Comparison of ENCODE assay signal across 9 mouse cellular contexts in the genomic region with DNA sequence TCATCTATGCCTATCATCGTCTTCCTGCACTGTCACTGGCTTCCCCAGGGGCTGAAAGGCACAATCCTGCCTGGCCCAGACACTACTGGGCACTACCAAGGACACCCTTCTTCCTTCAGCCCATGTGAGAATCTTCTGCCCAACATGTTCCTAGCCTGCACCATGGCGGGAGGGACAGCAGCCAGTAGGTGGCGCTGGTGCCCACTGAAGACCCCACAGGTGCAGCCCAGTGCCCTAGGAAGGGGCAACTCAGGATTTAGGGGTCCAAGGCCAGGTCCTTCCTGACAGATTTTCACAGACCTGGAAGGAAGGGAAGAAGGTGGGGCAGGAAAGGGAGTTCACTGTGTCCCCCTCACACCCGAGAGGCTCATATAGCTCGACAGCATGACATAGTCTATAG. TPM values are rescaled to one million over a fixed set of nuclear protein-coding genes. Genes with fewer than 3 reads are reported as not detected.
DNase-seq lines count a peak whose midpoint lies in the region; ATAC-seq and TF ChIP-seq lines count a peak whose summit lies in the region.
"Had no signal": no experiment of that assay in that cellular context is flagged by ENCODE, and none has a peak within 500 bp of the region (broad histone marks: within the 10 kb centered on the region; RNA-seq: fewer than 3 reads in every experiment).

No protein-coding gene starts in this region.

- H3K4me2 ChIP-seq in intestine, embryonic 14.5 days (ENCODE audit: low read length) = no peak overlapping the region
- no peak overlapping the region for H3K4me2 ChIP-seq in intestine, embryonic 15.5 days (replicated peaks)
- H3K4me2 ChIP-seq: lung, embryonic 15.5 days had no signal

- H3K27me3 ChIP-seq in intestine, embryonic 14.5 days (replicated peaks; ENCODE audit: control insufficient read depth, insufficient read depth, low read length) = no peaks in the 10 kb centered on the region
- no peaks in the 10 kb centered on the region for H3K27me3 ChIP-seq in intestine, embryonic 15.5 days (replicated peaks)
- H3K27me3 ChIP-seq in ES-Bruce4 (ENCODE audit: control insufficient read depth, insufficient read depth, low read length, poor library complexity, severe bottlenecking) = no peaks in the 10 kb centered on the region
- H3K27me3 ChIP-seq: lung, embryonic 15.5 days had no signal

- 39% methylated on average over 5 of the region's 5 CpGs for WGBS in intestine, embryonic 14.5 days
- 47% methylated on average over 5 of the region's 5 CpGs for WGBS in intestine, embryonic 15.5 days

- H3K9me3 ChIP-seq in intestine, embryonic 14.5 days (ENCODE audit: control insufficient read depth, low read length) = no peaks in the 10 kb centered on the region
- no peaks in the 10 kb centered on the region for H3K9me3 ChIP-seq in intestine, embryonic 15.5 days
- H3K9me3 ChIP-seq in ES-Bruce4 (replicated peaks; ENCODE audit: control insufficient read depth, insufficient read depth, low read length, poor library complexity, severe bottlenecking) = no peaks in the 10 kb centered on the region
- H3K9me3 ChIP-seq: lung, embryonic 15.5 days had no signal

- DNase-seq in intestine, embryonic 14.5 days (ENCODE audit: low spot score) = peak; percentile 75
- peak; percentile 50 to 63 for DNase-seq in adrenal gland, postnatal 36 days
- DNase-seq in kidney, postnatal 4 days = peak; percentile 76 to 78
- peak; percentile 71 for DNase-seq in naive thymus-derived CD4-positive, alpha-beta T cell, adult 2 months (ENCODE audit: low read depth)
- peak; percentile 92 for DNase-seq in thymus, postnatal 4 days
- no peak for DNase-seq in MN1 (ENCODE audit: low spot score)

- no peak for ATAC-seq in intestine, embryonic 14.5 days (replicated peaks; ENCODE audit: low FRiP score, low TSS enrichment, low read depth)
- no peak for ATAC-seq in intestine, embryonic 15.5 days

- peaks cover 18% of the 10 kb centered on the region; the same call in 1 of the 2 replicates for H3K4me1 ChIP-seq in intestine, embryonic 14.5 days (replicated peaks; ENCODE audit: control insufficient read depth, insufficient read depth, low read length)
- H3K4me1 ChIP-seq in intestine, embryonic 15.5 days (replicated peaks) = peaks cover 19% of the 10 kb centered on the region; the same call in 1 of the 2 replicates
- H3K4me1 ChIP-seq in ES-Bruce4 (ENCODE audit: control insufficient read depth, insufficient read depth, low read length) = no peaks in the 10 kb centered on the region

- H3K9ac ChIP-seq in intestine, embryonic 14.5 days (ENCODE audit: low read length) = no peak overlapping the region
- no peak overlapping the region for H3K9ac ChIP-seq in intestine, embryonic 15.5 days
- H3K9ac ChIP-seq in ES-Bruce4 (ENCODE audit: low read depth, poor library complexity, severe bottlenecking) = no peak overlapping the region
- H3K9ac ChIP-seq: lung, embryonic 15.5 days had no signal

- H3K27ac ChIP-seq in intestine, embryonic 14.5 days (ENCODE audit: low read depth) = no peak overlapping the region
- H3K27ac ChIP-seq in intestine, embryonic 15.5 days = no peak overlapping the region
- H3K27ac ChIP-seq in ES-Bruce4 (ENCODE audit: insufficient read depth, low read length) = no peak overlapping the region
- H3K27ac ChIP-seq: lung, embryonic 15.5 days had no signal

- H3K36me3 ChIP-seq in intestine, embryonic 14.5 days (ENCODE audit: control insufficient read depth, insufficient read depth, low read length) = no peaks in the 10 kb centered on the region
- H3K36me3 ChIP-seq in intestine, embryonic 15.5 days = no peaks in the 10 kb centered on the region
- no peaks in the 10 kb centered on the region for H3K36me3 ChIP-seq in ES-Bruce4 (ENCODE audit: control insufficient read depth, insufficient read depth, low read length, poor library complexity, severe bottlenecking)
- H3K36me3 ChIP-seq: lung, embryonic 15.5 days had no signal

- TF ChIP-seq POLR2A in ES-Bruce4 (IDR thresholded peaks at IDR 0.05; ENCODE audit: insufficient read depth, low read length) = no peak

- no peak for TF ChIP-seq EP300 in ES-Bruce4 (IDR thresholded peaks at IDR 0.05; ENCODE audit: insufficient read depth, low read depth, low read length)

- TF ChIP-seq CTCF in ES-Bruce4 (IDR thresholded peaks at IDR 0.05; ENCODE audit: low read depth, low read length) = peak; percentile 94

- no peak overlapping the region for H3K4me3 ChIP-seq in intestine, embryonic 14.5 days (ENCODE audit: low read depth, low read length)
- no peak overlapping the region for H3K4me3 ChIP-seq in intestine, embryonic 15.5 days (replicated peaks)
- H3K4me3 ChIP-seq in ES-Bruce4 (ENCODE audit: low read depth, low read length) = no peak overlapping the region
- H3K4me3 ChIP-seq: lung, embryonic 15.5 days had no signal

RNA-seq across cellular contexts. Expression of gene Cd82, which starts 47.7 kb away (rescaled TPM):
- polyA plus RNA-seq in intestine, embryonic 14.5 days (2014; fragmentation: Nextera tagmentation; extraction: Ambion mirVana) = 41.3 and 43.4 TPM in 2 replicates
- polyA plus RNA-seq in intestine, embryonic 15.5 days (2015; fragmentation: Nextera tagmentation; extraction: Ambion mirVana) = 106 and 127 TPM in 2 replicates
- 4.2 and 4.9 TPM in 2 replicates for polyA plus RNA-seq in ES-Bruce4 (2011; ENCODE audit: insufficient read depth, insufficient read length, low read depth, missing spikeins)
- 10 to 100 TPM; 34.6 to 63.8 TPM for total RNA-seq in adrenal gland, postnatal 36 days (2021)
